Mouse (Mus musculus): ENCODE measurements around the gene Arl15. TPM values are rescaled to one million over a fixed set of nuclear protein-coding genes. Genes with fewer than 3 reads are reported as not detected.
A peak's percentile ranks its signal among the peaks of the same experiment; 100 is the strongest.
"Not testable (repeated sequence)": the region's sequence is repeated elsewhere in the genome, so short reads cannot be mapped to it uniquely, and the experiment has no call there.

Gene Arl15
- 10 to 100 TPM; 36.2 to 38.2 TPM for total RNA-seq (2021)

- intact Hi-C loops (cut with DNase I) = loop anchor here (2.0 kb wide), 3 partner anchors 27 to 101 kb away; no protein-coding TSS in a partner anchor
Measured at GRCm38 (mm10) chr13:113794039-113794704, at the start of gene Arl15. Gene Arl15, plus strand, starts transcription at chr13:113794505.

GRCm38 (mm10) chr13:113745301-113745700 lies 49.0 kb upstream of the Arl15 start:
- no peak for DNase-seq (ENCODE audit: low spot score in 2 of 2)
- intact Hi-C loops (cut with DNase I) = no loop called here

More at GRCm38 (mm10) chr13:113794039-113794704, at the start of gene Arl15:
- DNase-seq (ENCODE audit: low spot score in 2 of 2) = peak; percentile 95 to 96

GRCm38 (mm10) chr13:113750766-113751165 lies 43.5 kb upstream of the Arl15 start:
- intact Hi-C loops (cut with DNase I) = no loop called here
- no peak for DNase-seq (ENCODE audit: low spot score in 2 of 2)

GRCm38 (mm10) chr13:113754731-113755689 lies 39.3 kb upstream of the Arl15 start:
- DNase-seq (ENCODE audit: low spot score in 2 of 2) = no peak
- intact Hi-C loops (cut with DNase I) = no loop called here

- intact Hi-C loops (cut with DNase I) = no loop called here
- no peak for DNase-seq (ENCODE audit: low spot score in 2 of 2)
Measured at GRCm38 (mm10) chr13:113755779-113756178, 38.5 kb upstream of the Arl15 start.

GRCm38 (mm10) chr13:113761717-113762116 lies 32.6 kb upstream of the Arl15 start:
- DNase-seq (ENCODE audit: low spot score in 2 of 2) = no peak
- intact Hi-C loops (cut with DNase I) = no loop called here

GRCm38 (mm10) chr13:113762766-113763516 lies 31.4 kb upstream of the Arl15 start:
- intact Hi-C loops (cut with DNase I) = no loop called here

GRCm38 (mm10) chr13:113765411-113765810 lies 28.9 kb upstream of the Arl15 start:
- intact Hi-C loops (cut with DNase I) = no loop called here
- no peak for DNase-seq (ENCODE audit: low spot score in 2 of 2)

More at GRCm38 (mm10) chr13:113762766-113763516, 31.4 kb upstream of the Arl15 start:
- DNase-seq (ENCODE audit: low spot score in 2 of 2) = no peak

GRCm38 (mm10) chr13:113769829-113770228 lies 24.5 kb upstream of the Arl15 start:
- intact Hi-C loops (cut with DNase I) = no loop called here
- DNase-seq (ENCODE audit: low spot score in 2 of 2) = no peak

GRCm38 (mm10) chr13:113770340-113770739 lies 24.0 kb upstream of the Arl15 start:
- DNase-seq (ENCODE audit: low spot score in 2 of 2) = no peak
- intact Hi-C loops (cut with DNase I) = no loop called here

- no peak for DNase-seq (ENCODE audit: low spot score in 2 of 2)
- intact Hi-C loops (cut with DNase I) = no loop called here
Measured at GRCm38 (mm10) chr13:113771340-113771739, 23.0 kb upstream of the Arl15 start.

- intact Hi-C loops (cut with DNase I) = no loop called here
- DNase-seq (ENCODE audit: low spot score in 2 of 2) = no peak
Measured at GRCm38 (mm10) chr13:113774799-113775198, 19.5 kb upstream of the Arl15 start.

- no peak for DNase-seq (ENCODE audit: low spot score in 2 of 2)
- intact Hi-C loops (cut with DNase I) = no loop called here
Measured at GRCm38 (mm10) chr13:113775244-113776140, 18.8 kb upstream of the Arl15 start.

- no peak for DNase-seq (ENCODE audit: low spot score in 2 of 2)
- intact Hi-C loops (cut with DNase I) = no loop called here
Measured at GRCm38 (mm10) chr13:113785803-113786202, 8.5 kb upstream of the Arl15 start.

GRCm38 (mm10) chr13:113787136-113787535 lies 7.2 kb upstream of the Arl15 start:
- no peak for DNase-seq (ENCODE audit: low spot score in 2 of 2)
- intact Hi-C loops (cut with DNase I) = no loop called here

GRCm38 (mm10) chr13:113790016-113790415 lies 4.3 kb upstream of the Arl15 start:
- DNase-seq (ENCODE audit: low spot score in 2 of 2); intact Hi-C loops (cut with DNase I): not testable (repeated sequence)

GRCm38 (mm10) chr13:113793637-113794036 lies 668 bp upstream of the Arl15 start:
- no peak for DNase-seq (ENCODE audit: low spot score in 2 of 2)
- intact Hi-C loops (cut with DNase I) = loop anchor here (2.0 kb wide), 3 partner anchors 27 to 101 kb away; no protein-coding TSS in a partner anchor

Data from left cerebral cortex, postnatal 36 days (tissue).